Mouse (Mus musculus): ENCODE measurements around the gene Sypl2.
A peak's percentile ranks its signal among the peaks of the same experiment; 100 is the strongest.

Sypl2 gene

DNA sequence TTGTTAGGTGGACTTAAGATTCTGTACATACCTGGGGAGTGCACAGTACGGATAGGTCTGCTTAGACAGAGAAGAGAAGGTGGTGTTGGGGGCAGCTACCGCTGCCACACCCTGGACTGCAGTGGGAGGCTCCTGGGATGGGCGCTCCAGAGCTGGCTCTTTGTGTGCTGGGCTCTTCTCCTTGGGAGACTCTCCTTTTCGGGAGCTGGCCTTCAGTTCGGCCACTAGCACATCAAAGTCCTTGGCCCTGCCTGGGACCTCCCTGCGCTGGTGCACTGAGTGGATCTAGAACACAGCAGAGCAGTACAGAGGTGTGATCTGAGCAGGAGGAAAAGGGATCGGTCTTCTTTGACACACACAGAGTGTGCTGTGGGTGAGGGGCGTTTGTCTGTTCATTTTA, 20.8 kb downstream of the Sypl2 start:
- no peak for DNase-seq (ENCODE audit: low spot score in 2 of 2)

DNA sequence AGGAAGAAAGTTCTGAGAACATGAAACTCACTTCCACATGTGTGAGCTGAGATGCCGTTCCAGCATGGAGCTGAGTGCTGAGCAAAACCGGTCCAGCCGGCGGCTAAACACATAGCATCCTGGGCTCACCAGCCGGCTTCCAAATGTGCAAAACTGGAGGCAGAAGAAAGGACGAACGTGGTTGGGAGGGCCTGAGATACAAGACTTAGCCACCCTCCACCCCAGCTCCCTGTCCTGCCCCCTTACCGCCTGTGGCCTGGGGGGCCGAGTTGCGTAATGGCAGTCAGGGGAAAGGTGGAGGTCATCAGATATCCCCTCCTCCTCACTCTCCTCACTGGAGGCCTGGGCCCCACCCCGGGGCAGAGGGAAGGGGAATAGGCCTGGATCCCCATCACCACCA, 22.0 kb downstream of the Sypl2 start:
- peak in 1 of 2 experiments; percentile 7 for DNase-seq (ENCODE audit: low spot score in 2 of 2)

GRCm38 (mm10) chr3:108203621-108204325, 22.7 kb downstream of the Sypl2 start:
- DNase-seq (ENCODE audit: low spot score in 2 of 2), result peak; percentile 63 to 78

DNA sequence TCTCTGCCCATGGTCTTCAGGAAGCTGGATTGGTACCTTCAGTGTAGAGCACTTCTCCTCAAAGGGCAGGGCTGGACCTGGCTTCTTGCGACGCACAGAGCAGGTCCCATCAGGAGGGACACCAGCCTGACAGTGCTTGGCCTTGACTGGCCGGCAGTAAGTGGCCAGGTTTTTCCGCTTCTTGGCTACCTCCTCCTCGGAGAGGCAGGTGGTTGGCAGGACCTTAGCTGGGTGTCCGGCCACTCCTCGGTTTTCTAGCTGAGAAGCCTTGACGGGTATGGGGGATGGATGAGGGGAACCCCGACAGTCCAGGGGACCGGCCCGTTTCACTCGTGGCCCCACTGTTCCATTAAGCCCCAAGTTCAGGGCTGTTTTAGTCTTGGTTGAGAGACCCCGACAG, 23.2 kb downstream of the Sypl2 start:
- peak; percentile 4 to 7 for DNase-seq (ENCODE audit: low spot score in 2 of 2)

DNA sequence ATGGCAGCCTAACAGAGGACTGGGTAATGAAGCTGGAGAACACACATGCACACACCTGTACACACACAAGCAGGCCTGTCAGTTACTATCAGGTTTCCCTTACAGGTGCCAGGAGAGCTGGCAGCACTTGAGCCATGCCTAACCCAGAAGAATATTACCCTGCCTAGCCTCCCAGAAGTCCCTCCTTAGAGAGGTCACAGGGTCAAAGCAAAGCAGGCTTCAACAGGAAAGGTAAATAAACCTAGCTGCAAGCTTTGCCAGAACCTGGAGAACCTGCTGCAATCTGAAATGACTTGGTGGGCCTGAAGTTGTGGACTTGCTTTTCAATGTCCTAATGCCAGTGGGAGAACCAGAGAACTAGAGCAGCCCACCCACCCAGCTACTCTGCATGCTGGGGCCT, 23.9 kb downstream of the Sypl2 start:
- no peak for DNase-seq (ENCODE audit: low spot score in 2 of 2)

DNA sequence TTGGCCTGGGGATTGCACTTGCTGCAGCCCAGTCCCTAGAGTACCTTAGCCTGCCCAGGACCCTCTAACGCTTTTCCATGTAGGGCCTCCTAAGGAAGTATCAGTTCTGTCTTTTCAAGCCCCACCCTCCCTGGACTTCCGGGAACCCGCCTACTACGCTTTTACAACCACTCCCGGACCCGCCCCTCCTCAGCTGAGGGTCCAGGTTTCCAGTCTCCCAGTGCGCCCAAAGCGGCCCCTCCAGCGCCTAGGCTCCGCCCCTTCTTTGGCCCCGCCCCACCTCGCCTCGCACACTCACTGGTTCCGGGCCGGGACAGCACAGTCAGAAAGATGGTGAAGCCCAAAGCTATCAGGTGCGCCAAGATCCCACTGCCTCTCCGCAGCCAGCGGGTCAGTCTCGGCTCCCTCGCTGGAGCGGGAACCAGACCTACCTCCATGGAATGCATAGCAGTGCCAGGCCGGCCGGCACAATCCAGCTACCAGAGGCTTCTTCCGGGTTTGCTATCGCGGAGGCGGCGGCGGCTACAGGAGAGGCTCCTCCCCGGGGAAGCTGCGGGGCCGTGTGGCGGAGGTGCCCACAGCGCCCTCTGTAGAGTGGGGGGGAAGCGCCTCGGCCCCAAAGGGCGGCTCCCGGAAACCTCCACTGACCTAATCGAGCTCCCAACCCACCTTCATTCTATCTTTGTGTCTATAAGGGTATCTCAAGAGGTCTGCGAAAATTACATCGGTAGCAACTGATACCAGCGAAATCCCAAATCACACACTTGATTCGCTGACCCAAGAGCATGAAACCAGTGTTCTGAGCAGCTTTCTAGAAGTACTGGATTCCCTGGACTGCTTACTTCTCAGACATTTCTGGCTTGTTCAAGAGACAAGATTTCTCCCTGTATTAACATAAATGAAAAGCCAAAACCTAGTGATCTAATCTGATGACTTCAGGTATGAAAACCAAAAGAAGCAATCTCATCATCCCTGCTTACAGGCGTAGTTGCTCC, 25.8 kb downstream of the Sypl2 start, which contains the start of gene Cyb561d1:
Gene Cyb561d1 (minus strand): TSS at position 884 of the 995 bp plus-strand sequence.
- peak; percentile 86 for DNase-seq (ENCODE audit: low spot score in 2 of 2)

DNA sequence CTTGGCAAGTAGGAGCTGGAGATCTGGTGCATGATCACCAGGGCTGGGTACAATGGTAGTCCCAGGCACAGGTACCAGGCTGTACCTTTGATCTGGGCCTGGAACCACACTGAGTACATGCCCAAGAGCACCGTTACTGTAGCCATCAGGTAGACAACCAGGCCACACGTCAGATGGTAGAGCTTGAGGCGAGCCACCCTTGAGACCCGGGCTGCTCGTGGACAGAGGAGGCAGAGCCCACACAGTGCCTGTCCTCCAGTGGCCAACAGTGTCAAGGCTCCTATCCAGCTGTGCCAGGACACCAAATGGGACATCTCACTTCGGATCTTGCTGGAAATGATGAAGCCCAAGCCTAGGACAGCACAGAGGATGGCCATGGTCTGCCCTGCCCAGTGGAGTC, 27.2 kb downstream of the Sypl2 start:
- peak; percentile 4 to 13 for DNase-seq (ENCODE audit: low spot score in 2 of 2)

GRCm38 (mm10) chr3:108197066-108197497, 29.4 kb downstream of the Sypl2 start:
- DNase-seq (ENCODE audit: low spot score in 2 of 2), result peak; percentile 65 to 70

DNA sequence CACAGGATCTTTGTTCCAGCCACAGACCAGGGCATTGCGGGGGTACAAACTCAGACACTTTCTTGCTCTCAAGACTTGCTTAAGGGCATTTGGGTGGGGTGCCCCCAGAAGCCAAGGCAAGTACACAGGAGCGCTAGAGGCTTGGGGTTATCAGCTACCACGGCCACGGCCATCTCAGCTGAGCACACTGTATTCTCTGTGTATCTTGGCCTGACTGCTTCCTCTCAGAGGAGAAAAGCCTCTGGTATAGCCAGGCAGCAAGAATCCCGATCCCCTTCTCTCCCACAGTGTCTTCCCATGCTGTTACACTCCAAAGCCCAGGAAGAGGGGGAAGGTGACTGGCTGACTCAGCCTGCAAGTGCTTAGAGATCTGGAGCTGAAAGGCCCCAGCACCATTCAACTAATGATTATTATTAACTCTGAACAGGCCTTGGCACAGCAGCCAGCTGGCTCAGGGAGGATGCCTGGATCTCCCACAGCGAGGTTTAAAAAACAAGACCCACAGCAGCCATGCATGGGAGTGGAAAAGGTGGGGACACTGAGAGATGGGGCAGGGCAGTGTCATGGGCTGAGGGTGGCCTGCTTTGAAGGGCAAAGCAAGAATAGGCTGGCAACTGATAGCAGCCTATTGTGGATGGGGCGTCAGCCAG, 30.4 kb downstream of the Sypl2 start:
- DNase-seq (ENCODE audit: low spot score in 2 of 2), result peak in 1 of 2 experiments; percentile 44

- no peak for DNase-seq (ENCODE audit: low spot score in 2 of 2)
These were observed 31.2 kb downstream of the Sypl2 start for GRCm38 (mm10) chr3:108195287-108195686.

GRCm38 (mm10) chr3:108193686-108194085, 32.8 kb downstream of the Sypl2 start:
- no peak for DNase-seq (ENCODE audit: low spot score in 2 of 2)

DNA sequence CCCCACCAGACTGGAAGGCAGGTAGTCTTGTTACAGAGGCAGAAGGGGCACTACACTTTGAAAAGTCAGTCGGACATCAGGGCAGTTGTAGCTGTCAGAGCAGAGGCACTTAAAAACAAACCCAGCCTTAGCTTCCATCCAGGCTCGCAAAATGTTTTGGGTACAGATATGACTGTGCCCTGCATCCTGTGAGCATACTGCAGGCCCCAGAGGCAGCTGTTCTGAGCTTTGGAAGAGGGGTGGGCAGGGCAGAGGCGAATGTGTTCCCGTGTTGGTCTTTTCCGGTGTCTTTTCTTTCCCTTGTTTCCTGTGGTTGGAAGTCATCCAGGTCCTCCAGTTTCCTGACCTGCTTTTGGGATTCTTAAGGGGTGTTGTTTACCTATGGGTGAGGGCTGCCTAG, 36.6 kb downstream of the Sypl2 start:
- DNase-seq (ENCODE audit: low spot score in 2 of 2), result no peak

DNA sequence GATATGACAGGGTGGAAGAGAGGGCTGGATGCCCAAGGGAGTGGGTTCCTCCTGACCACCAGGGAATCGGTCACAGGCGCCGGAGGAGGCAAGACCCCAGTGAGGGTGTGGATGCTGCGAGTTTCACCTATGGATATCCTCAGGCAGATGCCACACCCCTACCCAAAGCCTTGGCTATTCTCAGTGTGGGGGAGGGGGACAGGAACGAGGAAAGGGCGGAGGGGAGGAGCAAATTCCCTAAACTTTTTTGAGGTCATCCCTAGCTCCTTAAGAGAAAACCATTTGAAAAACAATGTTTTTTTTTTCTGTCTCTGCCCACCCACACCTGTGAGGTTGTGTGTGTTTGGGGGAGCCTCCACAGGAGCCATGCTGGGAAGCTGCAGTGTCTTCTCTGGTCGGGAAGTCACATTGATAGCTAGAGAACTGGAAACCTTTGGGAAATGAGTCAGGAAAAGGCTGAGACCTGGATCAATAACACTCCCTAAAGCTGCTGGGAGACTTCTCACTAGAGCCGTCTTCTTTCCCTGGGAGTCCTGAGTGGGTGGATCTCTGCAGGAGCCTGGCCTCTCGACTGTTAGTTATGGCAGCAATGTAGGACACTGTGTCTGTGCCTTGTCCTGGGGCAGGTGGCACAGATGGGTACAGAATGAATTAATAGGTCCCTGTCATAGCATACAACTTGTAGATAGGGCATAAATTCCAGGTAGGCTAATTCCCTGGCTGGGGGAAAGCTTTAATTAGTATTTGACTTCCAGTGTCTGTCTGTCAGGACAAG, 37.5 kb downstream of the Sypl2 start:
- no peak for DNase-seq (ENCODE audit: low spot score in 2 of 2)

GRCm38 (mm10) chr3:108187111-108187795, 39.2 kb downstream of the Sypl2 start:
- no peak for DNase-seq (ENCODE audit: low spot score in 2 of 2)

- DNase-seq (ENCODE audit: low spot score in 2 of 2), result no peak
These were observed 40.1 kb downstream of the Sypl2 start, which contains the start of gene Amigo1 for GRCm38 (mm10) chr3:108186098-108187047. TSS of gene Amigo1 (plus strand) at chr3:108186335.

- no peak for DNase-seq (ENCODE audit: low spot score in 2 of 2)
These were observed 40.9 kb downstream of the Sypl2 start for GRCm38 (mm10) chr3:108185460-108186097.

DNA sequence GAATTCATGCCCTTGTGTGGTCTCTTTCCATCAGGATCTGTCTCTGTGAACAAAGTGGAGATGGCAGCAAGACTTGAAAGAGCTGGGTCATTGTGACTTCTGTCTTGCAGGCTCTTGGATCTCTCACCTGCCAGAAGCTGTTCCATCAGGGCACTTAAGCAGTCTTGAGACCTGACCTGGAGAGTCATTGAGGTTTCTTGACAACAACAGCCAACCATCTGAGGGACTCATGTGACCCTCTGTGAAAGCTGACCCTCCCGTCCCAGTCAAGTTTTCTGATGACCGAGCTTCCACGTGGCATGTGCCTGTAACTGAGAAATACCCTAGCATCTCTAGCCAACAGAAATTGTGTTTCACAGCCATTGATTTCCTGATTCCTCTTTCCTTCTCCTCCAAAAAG, 41.7 kb downstream of the Sypl2 start:
- no peak for DNase-seq (ENCODE audit: low spot score in 2 of 2)

GRCm38 (mm10) chr3:108180514-108180913, 45.9 kb downstream of the Sypl2 start:
- no peak for DNase-seq (ENCODE audit: low spot score in 2 of 2)
